Mouse (Mus musculus) left cerebral cortex, adult 9 months (tissue): Measurements from ENCODE around the gene Ezh1.
A peak's percentile ranks its signal among the peaks of the same experiment; 100 is the strongest.

ENCODE experiments used
- DNase-seq, 2 experiments: peaks; one replicate each; pipeline ENCODE4 v3.0.0; 2022; ENCODE audit warnings: low spot score in 2 of 2

Ezh1 gene

GRCm38 (mm10) chr11:101180846-101181740 lies 45.2 kb downstream of the Ezh1 start:
- DNase-seq: peak in 1 of 2 experiments; percentile 55

GRCm38 (mm10) chr11:101180261-101180660 lies 46.0 kb downstream of the Ezh1 start:
- DNase-seq: no peak

- no peak for DNase-seq
Measured at GRCm38 (mm10) chr11:101179306-101179705, 47.0 kb downstream of the Ezh1 start.

GRCm38 (mm10) chr11:101178061-101179058 lies 47.9 kb downstream of the Ezh1 start:
- no peak for DNase-seq

- DNase-seq: peak in 1 of 2 experiments; percentile 81
Measured at GRCm38 (mm10) chr11:101176933-101177773, 49.1 kb downstream of the Ezh1 start.

- DNase-seq: peak in 1 of 2 experiments; percentile 56
Measured at GRCm38 (mm10) chr11:101176117-101176691, 50.1 kb downstream of the Ezh1 start.

- DNase-seq: peak in 1 of 2 experiments; percentile 64
Measured at GRCm38 (mm10) chr11:101175636-101176116, 50.6 kb downstream of the Ezh1 start.

GRCm38 (mm10) chr11:101174851-101175628 lies 51.2 kb downstream of the Ezh1 start, which contains the start of gene Ccr10:
Gene Ccr10, minus strand, starts transcription at chr11:101175443.
- DNase-seq: no peak

GRCm38 (mm10) chr11:101174389-101174745 lies 51.9 kb downstream of the Ezh1 start:
- no peak for DNase-seq

GRCm38 (mm10) chr11:101173631-101174388 lies 52.5 kb downstream of the Ezh1 start:
- peak in 1 of 2 experiments; percentile 60 for DNase-seq

- no peak for DNase-seq
Measured at GRCm38 (mm10) chr11:101173112-101173511, 53.2 kb downstream of the Ezh1 start.

- no peak for DNase-seq
Measured at GRCm38 (mm10) chr11:101172434-101172815, 53.8 kb downstream of the Ezh1 start.

- peak in 1 of 2 experiments; percentile 71 for DNase-seq
Measured at GRCm38 (mm10) chr11:101171721-101172433, 54.4 kb downstream of the Ezh1 start.

- peak; percentile 94 to 97 for DNase-seq
Measured at GRCm38 (mm10) chr11:101170811-101171610, 55.3 kb downstream of the Ezh1 start, which contains the start of gene Plekhh3. Gene Plekhh3, minus strand, starts transcription at chr11:101171351.

- no peak for DNase-seq
Measured at GRCm38 (mm10) chr11:101170354-101170810, 55.9 kb downstream of the Ezh1 start, which contains the start of gene Cntnap1. Gene Cntnap1, plus strand, starts transcription at chr11:101170523.

- DNase-seq: no peak
Measured at GRCm38 (mm10) chr11:101169301-101170107, 56.8 kb downstream of the Ezh1 start.
